Mouse (Mus musculus): ENCODE measurements around the gene Zfp777.

DNA sequence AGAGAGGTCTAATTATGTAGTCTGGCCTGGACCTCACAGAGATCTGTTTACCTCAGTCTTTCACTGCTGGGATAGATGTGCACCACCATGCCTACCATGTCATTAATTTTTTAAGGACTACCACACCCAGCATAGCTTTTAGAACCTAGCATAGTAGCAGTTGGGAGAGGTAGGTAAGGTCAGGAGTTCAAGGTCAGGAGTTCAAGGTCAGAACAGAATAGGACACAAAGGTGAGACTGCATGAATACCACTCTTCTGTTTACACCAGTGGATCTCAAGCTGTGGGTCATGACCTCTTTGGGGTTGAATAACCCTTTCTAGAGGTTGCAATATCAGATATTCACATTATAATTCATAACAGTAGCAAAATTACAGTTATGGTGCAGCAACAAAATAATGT lies 16.1 kb downstream of the Zfp777 start:
- no peak for TF ChIP-seq CTCF (IDR thresholded peaks at IDR 0.05)
- TF ChIP-seq EP300 (IDR thresholded peaks at IDR 0.05), result no peak
